Mouse (Mus musculus) heart, embryonic 14.5 days (tissue): Measurements from ENCODE around the gene Ptcra. TPM values are rescaled to one million over a fixed set of nuclear protein-coding genes. Genes with fewer than 3 reads are reported as not detected.

Experiments used
- ATAC-seq: fragments of 200-750 bp; cut with Nextera tagmentation; 2 replicates; pipeline ENCODE4 v1.8.0; 2017; ENCODE audit warnings: low read depth, moderate TSS enrichment; ENCODE audit not compliant: insufficient number of reproducible peaks, insufficient read depth, low FRiP score
- H3K27ac ChIP-seq, 2 experiments: fragments of 200-500 bp in 1 of 2; fragments of 300-500 bp in 1 of 2; sonication (generic) in 1 of 2; replicated peaks in 1 of 2; 2 replicates each; pipeline ENCODE4 v1.5.1; 2012 to 2014; ENCODE audit warnings: low read depth in 2 of 2, low read length in 2 of 2, control low read depth in 1 of 2, mild to moderate bottlenecking in 1 of 2, mixed read lengths in 1 of 2; ENCODE audit not compliant: control insufficient read depth in 1 of 2, insufficient read depth in 1 of 2
- H3K27me3 ChIP-seq: fragments of 300-500 bp; sonication (generic); 2 replicates; pipeline ENCODE4 v1.6.1; 2014; ENCODE audit warnings: mild to moderate bottlenecking, low read length, control low read depth; ENCODE audit not compliant: control insufficient read depth, insufficient read depth
- H3K36me3 ChIP-seq: fragments of 300-500 bp; sonication (generic); 2 replicates; pipeline ENCODE4 v1.6.1; 2014; ENCODE audit warnings: mild to moderate bottlenecking, control low read depth, low read length, mixed read lengths; ENCODE audit not compliant: control insufficient read depth, insufficient read depth
- H3K4me1 ChIP-seq, 2 experiments: fragments of 200-500 bp in 1 of 2; fragments of 300-500 bp in 1 of 2; sonication (generic) in 1 of 2; 2 replicates each; pipeline ENCODE4 v1.6.1; 2012 to 2014; ENCODE audit warnings: low read length in 2 of 2, control low read depth in 1 of 2, mixed read lengths in 1 of 2; ENCODE audit not compliant: control insufficient read depth in 2 of 2, insufficient read depth in 2 of 2
- H3K4me2 ChIP-seq: fragments of 300-500 bp; sonication (generic); 2 replicates; pipeline ENCODE4 v1.6.1; 2014; ENCODE audit warnings: mild to moderate bottlenecking, low read length
- H3K4me3 ChIP-seq, 2 experiments: fragments of 200-500 bp in 1 of 2; fragments of 300-500 bp in 1 of 2; sonication (generic) in 1 of 2; 2 replicates each; pipeline ENCODE4 v1.5.1; 2012 to 2014; ENCODE audit warnings: low read length in 2 of 2, mild to moderate bottlenecking in 2 of 2, control low read depth in 1 of 2, low read depth in 1 of 2, moderate library complexity in 1 of 2; ENCODE audit not compliant: control insufficient read depth in 1 of 2, insufficient read depth in 1 of 2
- H3K9ac ChIP-seq: fragments of 300-500 bp; sonication (generic); 2 replicates; pipeline ENCODE4 v1.6.1; 2014; ENCODE audit warnings: mild to moderate bottlenecking, low read length
- H3K9me3 ChIP-seq: fragments of 300-500 bp; sonication (generic); 2 replicates; pipeline ENCODE4 v1.6.1; 2016; ENCODE audit warnings: low read length, control low read depth; ENCODE audit not compliant: control insufficient read depth
- WGBS: fragments of 180-500 bp; shearing (Covaris S2); extraction: QIAGEN DNeasy Blood & Tissue Kit; methylation state at CpG from one replicate; pipeline ENCODE4 v1.1.7; 2014; 5-methylcytosine and 5-hydroxymethylcytosine counted together
- polyA plus RNA-seq: library from polyadenylated mRNA; unstranded; fragments of >200 nt; fragmentation: Nextera tagmentation; extraction: Ambion mirVana; gene quantifications from 2 replicates; pipeline ENCODE4 v1.2.1, GENCODE M21; 2014

Ptcra gene
- polyA plus RNA-seq, 1 experiment from 2014 or later = 0.15 TPM

DNA sequence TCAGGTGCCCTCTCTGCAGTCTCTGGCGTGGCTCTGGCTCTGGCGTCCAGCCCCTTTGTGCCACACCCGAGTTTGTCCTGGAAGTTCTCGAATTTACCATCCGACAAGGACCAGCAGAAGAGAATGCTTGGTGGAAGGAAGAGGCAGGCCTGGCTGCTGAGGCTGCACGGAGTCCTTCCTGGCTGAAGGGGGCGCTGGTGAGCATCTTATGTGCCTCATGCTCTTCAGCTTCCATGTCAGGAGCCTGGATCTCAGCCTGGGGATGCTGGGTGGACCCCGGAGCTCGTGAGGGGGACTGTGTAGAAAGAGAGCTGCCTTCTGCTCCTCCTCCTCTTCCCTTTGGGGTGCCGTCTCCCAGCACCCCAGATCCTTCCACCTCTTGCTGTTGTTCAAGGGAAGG lies 27.4 kb downstream of the Ptcra start:
- no peak for ATAC-seq
- Histone ChIP-seq H3K27me3 (no peaks in the 10 kb centered on the region), H3K9me3 (no peaks in the 10 kb centered on the region), H3K36me3 (peaks cover 18% of the 10 kb centered on the region), H3K4me2 (no peak overlapping the region), H3K27ac (no peak overlapping the region), H3K9ac (no peak overlapping the region), H3K4me3 (no peak overlapping the region), H3K4me1 (no peaks in the 10 kb centered on the region)
- WGBS = 62% methylated on average over 10 of the region's 10 CpGs

DNA sequence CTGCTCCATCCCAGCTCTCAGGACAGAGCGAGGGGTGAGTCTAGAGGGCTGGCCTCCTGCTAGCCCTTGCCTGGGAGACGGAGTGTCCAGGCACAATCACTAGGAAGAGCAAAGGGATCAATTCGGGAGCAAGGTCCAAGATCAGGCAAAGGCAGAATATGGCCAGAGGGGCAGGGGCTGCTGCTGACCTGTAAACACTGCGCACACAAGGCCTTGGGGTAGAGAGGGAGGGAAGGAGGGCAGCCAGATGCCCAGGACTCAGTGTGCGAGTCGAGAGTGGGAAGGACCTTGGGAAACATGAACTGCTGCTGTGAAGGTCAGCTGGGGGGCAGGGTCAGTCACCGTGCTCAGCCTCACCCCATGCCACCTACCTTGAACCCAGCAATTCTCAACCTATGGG lies 28.2 kb downstream of the Ptcra start:
- WGBS = 88% methylated on average over 7 of the region's 7 CpGs
- no peak for ATAC-seq
- no peaks in the 10 kb centered on the region for H3K4me1 ChIP-seq

DNA sequence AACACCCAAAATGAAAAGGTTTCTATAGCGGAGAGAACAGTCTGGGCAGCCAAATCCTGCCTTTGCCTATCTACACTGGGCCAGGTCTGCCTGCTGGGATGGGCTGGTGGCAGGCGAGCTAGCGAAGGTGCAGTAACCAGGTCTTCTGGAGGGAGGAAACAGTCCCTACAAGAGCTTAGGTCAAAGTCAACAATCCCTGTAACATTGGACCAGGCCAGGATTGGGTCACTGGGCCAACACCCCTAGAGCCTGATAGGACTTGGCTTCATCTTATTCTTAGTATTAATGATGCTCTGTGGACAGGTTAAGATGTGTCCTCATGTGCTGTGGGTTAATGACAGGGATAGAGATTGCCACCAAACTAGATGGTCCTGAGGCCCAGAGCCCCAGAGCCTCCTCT lies 29.5 kb downstream of the Ptcra start:
- Histone ChIP-seq H3K27me3 (peaks cover 4% of the 10 kb centered on the region; the same call in 1 of the 2 replicates), H3K36me3 (peaks cover 16% of the 10 kb centered on the region), H3K4me1 (0 out of 4 replicates have a peak, but pooled peaks cover 0 to 1% of the 10 kb centered on the region in 2 experiments), H3K9me3 (no peaks in the 10 kb centered on the region), H3K27ac (no peak overlapping the region), H3K4me3 (no peak overlapping the region), H3K9ac (no peak overlapping the region), H3K4me2 (no peak overlapping the region)
- WGBS = 92% methylated on average over 3 of the region's 3 CpGs
- ATAC-seq = no peak

More for the DNA sequence above, 28.2 kb downstream of the Ptcra start:
- Histone ChIP-seq H3K9me3 (no peaks in the 10 kb centered on the region), H3K9ac (no peak overlapping the region), H3K27me3 (no peaks in the 10 kb centered on the region), H3K4me2 (no peak overlapping the region), H3K4me3 (no peak overlapping the region), H3K27ac (no peak overlapping the region), H3K36me3 (peaks cover 16% of the 10 kb centered on the region)

DNA sequence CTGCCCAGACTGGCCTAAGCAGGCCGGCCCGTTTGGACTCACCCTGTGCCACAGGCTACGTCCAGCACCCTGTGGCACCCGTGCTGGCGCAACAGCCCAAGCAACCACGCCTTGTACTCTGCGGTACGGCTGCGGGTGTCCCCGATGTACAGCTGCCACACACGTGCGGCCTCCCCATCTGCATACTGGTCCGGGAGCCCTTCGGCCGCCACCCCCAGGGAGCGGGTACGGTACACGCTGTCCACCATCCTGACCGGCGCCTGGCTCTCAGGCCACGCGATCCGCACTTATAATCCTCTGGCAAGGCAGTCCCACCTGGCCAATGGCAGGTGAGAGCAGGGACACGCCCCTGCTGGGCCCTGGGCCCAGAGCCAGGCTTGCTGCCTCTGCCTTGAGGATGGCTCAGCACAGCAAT lies 34.6 kb downstream of the Ptcra start, which contains the start of gene Gnmt:
Gnmt (minus strand) TSS at position 265 of the 415 bp plus-strand sequence.
- Histone ChIP-seq H3K4me3 (no peak within 1 kb of the TSS), H3K4me2 (peak within 1 kb of the TSS; percentile 44; the same call in 1 of the 2 replicates), H3K9me3 (no peaks in the 10 kb centered on the region), H3K9ac (peak within 1 kb of the TSS; percentile 34; the same call in 1 of the 2 replicates), H3K4me1 (peaks cover 7 to 23% of the 10 kb centered on the region in 2 experiments; a peak in 3 of 4 replicates), H3K27ac (no peak within 1 kb of the TSS), H3K27me3 (peaks cover 18% of the 10 kb centered on the region), H3K36me3 (peaks cover 4% of the 10 kb centered on the region; the same call in 1 of the 2 replicates)
- WGBS = 12% methylated on average over 24 of the region's 24 CpGs
- ATAC-seq = no peak

DNA sequence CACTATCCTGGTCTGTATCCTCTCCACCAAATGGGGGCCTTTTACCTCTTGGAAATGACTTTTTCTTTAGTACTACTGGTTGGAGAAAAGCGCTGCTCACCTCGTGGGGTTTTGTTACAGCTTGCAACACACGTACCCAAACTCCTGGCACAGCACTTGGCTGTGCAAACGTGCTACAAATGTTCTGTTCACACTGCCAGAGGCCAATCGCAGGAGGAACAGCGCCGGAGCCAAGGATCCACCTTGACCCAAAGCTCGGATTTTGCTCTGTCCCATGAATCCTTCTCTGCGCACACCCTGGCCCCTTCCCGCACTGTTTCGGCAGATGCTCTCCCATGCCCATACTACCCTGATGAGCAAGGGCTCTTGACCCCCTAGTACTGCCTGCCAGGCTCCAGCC lies 35.0 kb downstream of the Ptcra start:
- Histone ChIP-seq H3K36me3 (peaks cover 8% of the 10 kb centered on the region), H3K27ac (no peak overlapping the region), H3K9me3 (no peaks in the 10 kb centered on the region), H3K4me2 (peak overlapping the region; percentile 44; the same call in 1 of the 2 replicates), H3K4me3 (no peak overlapping the region), H3K27me3 (peaks cover 18% of the 10 kb centered on the region), H3K9ac (peak overlapping the region; percentile 34; the same call in 1 of the 2 replicates), H3K4me1 (peaks cover 7 to 23% of the 10 kb centered on the region in 2 experiments; a peak in 3 of 4 replicates)
- 48% methylated on average over 11 of the region's 11 CpGs for WGBS
- ATAC-seq = no peak

DNA sequence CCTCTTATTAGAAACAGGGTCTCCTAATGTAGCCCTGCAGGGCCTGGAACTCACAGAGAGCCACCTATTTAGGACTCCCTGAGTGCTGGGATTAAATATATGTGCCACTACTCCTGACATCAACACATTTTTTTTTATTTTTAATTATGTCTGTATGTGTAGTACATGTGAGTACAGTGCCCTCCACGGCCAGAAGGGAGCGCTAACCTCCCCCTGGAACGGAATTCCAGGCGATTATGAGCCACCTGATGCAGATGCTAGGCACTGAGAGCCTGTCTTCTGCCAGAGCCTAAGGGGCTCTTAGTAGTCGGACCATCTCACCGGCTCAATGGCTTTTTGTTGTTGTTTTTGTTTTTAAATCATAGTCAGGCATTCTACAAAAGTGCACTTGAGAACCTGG lies 35.5 kb downstream of the Ptcra start:
- H3K4me1 ChIP-seq = peaks cover 7 to 23% of the 10 kb centered on the region in 2 experiments; a peak in 3 of 4 replicates
- ATAC-seq = no peak
- no peaks in the 10 kb centered on the region for H3K9me3 ChIP-seq
- H3K36me3 ChIP-seq = peaks cover 12% of the 10 kb centered on the region
- 36% methylated on average over 6 of the region's 6 CpGs for WGBS
- peaks cover 18% of the 10 kb centered on the region for H3K27me3 ChIP-seq
- no peak overlapping the region for H3K9ac ChIP-seq
- H3K4me3 ChIP-seq = no peak overlapping the region
- H3K4me2 ChIP-seq = no peak overlapping the region
- H3K27ac ChIP-seq = no peak overlapping the region

DNA sequence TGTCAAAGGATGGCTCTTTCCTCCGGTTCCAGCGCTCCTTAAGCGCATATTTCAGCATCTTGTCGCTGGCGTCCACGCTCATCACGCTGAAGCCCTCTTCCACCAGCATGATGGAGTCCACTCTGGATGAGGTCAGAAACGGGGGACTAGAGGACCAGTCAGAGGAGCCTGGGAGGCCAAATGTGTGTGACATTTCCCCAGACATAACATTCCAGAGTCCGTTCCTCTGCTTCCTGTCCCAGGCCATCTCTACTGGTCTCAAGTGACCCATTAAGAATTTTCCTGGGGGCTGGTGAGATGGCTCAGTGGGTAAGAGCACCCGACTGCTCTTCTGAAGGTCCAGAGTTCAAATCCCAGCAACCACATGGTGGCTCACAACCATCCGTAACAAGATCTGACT lies 36.2 kb downstream of the Ptcra start:
- no peak overlapping the region for H3K4me3 ChIP-seq
- H3K36me3 ChIP-seq = peaks cover 16% of the 10 kb centered on the region
- H3K9me3 ChIP-seq = no peaks in the 10 kb centered on the region
- H3K9ac ChIP-seq = no peak overlapping the region
- peaks cover 7 to 23% of the 10 kb centered on the region in 2 experiments; a peak in 3 of 4 replicates for H3K4me1 ChIP-seq
- no peak overlapping the region for H3K4me2 ChIP-seq
- no peak for ATAC-seq
- peaks cover 18% of the 10 kb centered on the region for H3K27me3 ChIP-seq
- no peak overlapping the region for H3K27ac ChIP-seq
- WGBS = 85% methylated on average over 11 of the region's 11 CpGs
